Mouse (Mus musculus) lung, postnatal 0 days (tissue): ENCODE results near the gene Stk35. TPM values are rescaled to one million over a fixed set of nuclear protein-coding genes. Genes with fewer than 3 reads are reported as not detected.

ENCODE experiments used
- ATAC-seq: fragments of 200-750 bp; cut with Nextera tagmentation; 2 replicates; pipeline ENCODE4 v1.8.0; 2017; ENCODE audit warnings: moderate library complexity
- DNase-seq: peaks from one replicate; pipeline ENCODE4 v3.0.0-alpha.2; 2016; ENCODE audit warnings: low spot score
- H3K27ac ChIP-seq: fragments of 300-500 bp; sonication (generic); 2 replicates; pipeline ENCODE4 v1.5.1; 2014; ENCODE audit warnings: antibody characterized with exemption, mild to moderate bottlenecking, low read length, mixed read lengths
- H3K27me3 ChIP-seq: fragments of 300-500 bp; sonication (generic); replicated peaks from 2 replicates; pipeline ENCODE4 v1.6.1; 2014; ENCODE audit warnings: low read length, mixed read lengths; ENCODE audit not compliant: insufficient read depth
- H3K36me3 ChIP-seq: fragments of 300-500 bp; sonication (generic); 2 replicates; pipeline ENCODE4 v1.6.1; 2014; ENCODE audit warnings: low read length, mixed read lengths; ENCODE audit not compliant: insufficient read depth
- H3K4me1 ChIP-seq: fragments of 300-500 bp; sonication (generic); 2 replicates; pipeline ENCODE4 v1.6.1; 2014; ENCODE audit warnings: antibody characterized with exemption, low read depth, low read length, mixed read lengths; ENCODE audit not compliant: insufficient read depth
- H3K4me2 ChIP-seq: fragments of 300-500 bp; sonication (generic); replicated peaks from 2 replicates; pipeline ENCODE4 v1.6.1; 2014; ENCODE audit warnings: low read depth, mild to moderate bottlenecking, low read length, moderate library complexity, mixed read lengths
- H3K4me3 ChIP-seq: fragments of 300-500 bp; sonication (generic); 2 replicates; pipeline ENCODE4 v1.5.1; 2014; ENCODE audit warnings: low read depth, low read length
- H3K9ac ChIP-seq: fragments of 300-500 bp; sonication (generic); replicated peaks from 2 replicates; pipeline ENCODE4 v1.6.1; 2014; ENCODE audit warnings: low read depth, mild to moderate bottlenecking
- H3K9me3 ChIP-seq: fragments of 300-500 bp; sonication (generic); 2 replicates; pipeline ENCODE4 v1.6.1; 2016; ENCODE audit warnings: low read length, mixed read lengths
- CTCF ChIP-seq: IDR thresholded peaks from 2 replicates; pipeline ENCODE4 v1.5.1; 2016; ENCODE audit warnings: antibody characterized with exemption, mild to moderate bottlenecking
- EP300 ChIP-seq: IDR thresholded peaks from 2 replicates; pipeline ENCODE4 v1.6.1; 2016; ENCODE audit warnings: antibody characterized with exemption, mild to moderate bottlenecking, control low read depth
- WGBS: fragments of 180-500 bp; shearing (Covaris S2); extraction: QIAGEN DNeasy Blood & Tissue Kit; methylation state at CpG from one replicate; pipeline ENCODE4 v1.1.7; 2014; 5-methylcytosine and 5-hydroxymethylcytosine counted together
- polyA plus RNA-seq: library from polyadenylated mRNA; unstranded; fragments of >200 nt; fragmentation: Nextera tagmentation; extraction: Ambion mirVana; gene quantifications from 2 replicates; pipeline ENCODE4 v1.2.1, GENCODE M21; 2015

Gene Stk35
- polyA plus RNA-seq, 1 experiment from 2014 or later = 5.4 TPM

DNA sequence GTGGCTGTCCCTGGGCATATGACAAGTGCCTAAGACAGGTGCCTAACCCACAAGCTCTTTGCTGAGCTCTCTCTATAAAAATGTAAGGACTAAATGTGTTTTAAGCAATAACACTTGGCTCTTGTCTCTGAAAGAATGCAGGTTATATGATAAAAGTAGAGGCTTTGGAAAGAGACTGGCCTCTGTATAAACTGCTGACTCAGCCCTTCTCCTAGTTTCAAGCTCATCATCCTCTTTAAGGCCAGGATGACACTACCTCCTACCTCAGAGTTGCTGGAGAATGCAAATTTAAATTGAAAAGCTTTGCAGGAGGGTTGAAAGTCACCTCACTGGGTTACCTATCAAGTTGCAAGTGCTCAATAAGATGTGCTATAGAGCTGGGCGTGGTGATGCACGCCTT, 23.0 kb downstream of the Stk35 start:
- no peak for DNase-seq
- H3K4me1 ChIP-seq = peaks cover 6% of the 10 kb centered on the region; the same call in 1 of the 2 replicates
- no peak overlapping the region for H3K4me2 ChIP-seq
- no peak for TF ChIP-seq EP300
- TF ChIP-seq CTCF = no peak
- ATAC-seq = no peak
- H3K9me3 ChIP-seq = no peaks in the 10 kb centered on the region
- H3K36me3 ChIP-seq = no peaks in the 10 kb centered on the region; the same call in 1 of the 2 replicates
- no peak overlapping the region for H3K27ac ChIP-seq
- H3K4me3 ChIP-seq = no peak overlapping the region
- WGBS = 95% methylated on average over 2 of the region's 2 CpGs
- no peaks in the 10 kb centered on the region for H3K27me3 ChIP-seq
- H3K9ac ChIP-seq = no peak overlapping the region

DNA sequence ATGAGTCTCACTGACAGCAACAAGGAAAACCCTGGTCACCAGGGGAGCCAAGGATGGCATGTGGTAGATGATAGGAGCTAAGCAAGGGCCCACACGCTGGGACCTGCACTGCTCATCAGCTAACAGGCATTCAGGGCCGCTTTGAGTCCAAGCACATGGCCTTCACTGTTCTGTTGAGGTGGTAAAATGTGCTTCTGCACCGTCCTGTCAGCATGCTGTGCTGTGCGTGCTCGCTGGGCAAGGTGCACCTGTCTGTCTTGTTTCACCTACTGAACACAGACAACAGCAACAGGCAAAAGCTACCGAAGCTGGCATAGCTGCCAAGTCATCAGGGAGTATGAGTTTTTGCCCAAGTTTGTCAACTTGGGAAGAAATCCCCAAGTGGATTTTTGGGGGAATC, 23.9 kb downstream of the Stk35 start:
- H3K4me3 ChIP-seq = no peak overlapping the region
- ATAC-seq (no peak), DNase-seq (no peak)
- no peak overlapping the region for H3K4me2 ChIP-seq
- H3K27me3 ChIP-seq = no peaks in the 10 kb centered on the region
- no peaks in the 10 kb centered on the region for H3K9me3 ChIP-seq
- H3K4me1 ChIP-seq = peaks cover 6% of the 10 kb centered on the region; the same call in 1 of the 2 replicates
- no peak overlapping the region for H3K9ac ChIP-seq
- TF ChIP-seq EP300 (no peak), CTCF (no peak)
- H3K36me3 ChIP-seq = peaks cover 4% of the 10 kb centered on the region; the same call in 1 of the 2 replicates
- 92% methylated on average over 6 of the region's 6 CpGs for WGBS
- H3K27ac ChIP-seq = no peak overlapping the region

DNA sequence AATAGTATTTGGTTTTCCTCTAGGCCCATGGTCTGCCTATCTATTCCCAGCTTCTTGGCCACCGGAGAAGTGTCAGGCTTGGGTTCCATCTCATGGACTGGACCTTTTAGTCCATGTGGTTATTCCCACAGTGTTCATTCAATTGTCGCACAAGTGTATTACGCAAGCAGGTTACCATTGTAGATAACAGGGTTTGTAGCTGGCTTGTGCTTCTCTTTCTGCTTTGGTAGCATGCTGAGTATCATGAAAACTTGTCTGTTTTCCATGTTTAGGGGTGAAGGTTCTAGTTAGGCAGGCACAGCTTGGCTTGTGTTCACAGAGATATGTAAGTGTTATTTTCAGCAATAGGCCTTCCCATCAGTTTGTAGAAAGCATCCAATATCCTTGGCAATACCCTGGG, 25.8 kb downstream of the Stk35 start:
- no peak overlapping the region for H3K27ac ChIP-seq
- H3K4me1 ChIP-seq = no peaks in the 10 kb centered on the region
- 91% methylated on average over 3 of the region's 3 CpGs for WGBS
- H3K36me3 ChIP-seq = peaks cover 4% of the 10 kb centered on the region; the same call in 1 of the 2 replicates
- ATAC-seq (no peak), DNase-seq (no peak)
- no peak overlapping the region for H3K4me2 ChIP-seq
- no peak overlapping the region for H3K9ac ChIP-seq
- no peak for TF ChIP-seq CTCF
- TF ChIP-seq EP300 = no peak
- no peaks in the 10 kb centered on the region for H3K9me3 ChIP-seq
- H3K27me3 ChIP-seq = no peaks in the 10 kb centered on the region
- no peak overlapping the region for H3K4me3 ChIP-seq

DNA sequence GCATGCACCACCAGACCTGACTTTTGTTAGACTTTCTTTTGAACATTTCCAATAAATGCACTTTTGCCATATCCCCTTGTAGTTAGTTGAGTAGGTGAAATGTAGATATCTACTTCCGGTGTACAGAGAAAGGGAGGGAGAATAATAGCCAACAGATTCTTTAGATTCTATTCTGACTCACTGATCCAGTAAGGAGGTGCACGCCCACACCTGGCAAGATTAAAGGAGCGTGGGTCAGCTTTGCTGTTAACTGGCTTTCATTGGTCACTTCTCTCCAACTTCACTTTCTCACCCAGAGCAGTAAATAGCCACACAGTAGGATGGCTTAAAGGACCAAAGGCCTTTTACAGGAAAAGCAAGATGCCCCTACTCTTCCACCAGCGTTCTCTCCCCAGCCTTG, 32.7 kb downstream of the Stk35 start:
- Histone ChIP-seq H3K9ac (no peak overlapping the region), H3K4me3 (no peak overlapping the region), H3K4me1 (no peaks in the 10 kb centered on the region), H3K36me3 (0 out of 2 replicates have a peak, but pooled peaks cover 4% of the 10 kb centered on the region), H3K4me2 (no peak overlapping the region), H3K9me3 (no peaks in the 10 kb centered on the region), H3K27me3 (no peaks in the 10 kb centered on the region), H3K27ac (no peak overlapping the region)
- no peak for DNase-seq
- peak; percentile 47; the same call in 1 of the 2 replicates for ATAC-seq
- WGBS = 68% methylated on average over 4 of the region's 4 CpGs
- TF ChIP-seq CTCF = no peak
- TF ChIP-seq EP300 = no peak

DNA sequence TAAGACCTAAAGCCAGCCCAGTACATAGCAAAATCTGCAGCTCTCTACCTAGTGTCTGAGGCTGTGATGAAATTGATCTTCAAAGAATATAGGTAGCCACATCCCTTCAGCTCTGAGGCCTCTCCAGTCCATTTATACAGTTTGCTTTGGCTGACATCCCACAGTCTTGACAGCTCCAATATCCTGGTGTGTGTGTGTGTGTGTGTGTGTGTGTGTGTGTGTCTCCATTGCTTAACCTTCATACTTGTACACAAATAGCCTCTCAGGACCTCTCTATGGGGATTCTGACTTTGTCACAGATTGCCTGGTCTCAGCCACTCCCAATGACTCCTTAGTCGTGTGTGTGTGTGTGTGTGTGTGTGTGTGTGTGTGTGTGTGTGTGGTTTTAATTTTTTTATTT, 33.9 kb downstream of the Stk35 start:
- no peaks in the 10 kb centered on the region for H3K27me3 ChIP-seq
- no peaks in the 10 kb centered on the region for H3K36me3 ChIP-seq
- 45% methylated on average over 1 of the region's 1 CpGs for WGBS
- H3K27ac ChIP-seq = no peak overlapping the region
- no peaks in the 10 kb centered on the region for H3K9me3 ChIP-seq
- TF ChIP-seq CTCF (no peak), EP300 (no peak)
- peak; percentile 63 for ATAC-seq
- H3K4me2 ChIP-seq = no peak overlapping the region
- DNase-seq = peak; percentile 34
- H3K9ac ChIP-seq = no peak overlapping the region
- no peak overlapping the region for H3K4me3 ChIP-seq
- no peaks in the 10 kb centered on the region for H3K4me1 ChIP-seq

DNA sequence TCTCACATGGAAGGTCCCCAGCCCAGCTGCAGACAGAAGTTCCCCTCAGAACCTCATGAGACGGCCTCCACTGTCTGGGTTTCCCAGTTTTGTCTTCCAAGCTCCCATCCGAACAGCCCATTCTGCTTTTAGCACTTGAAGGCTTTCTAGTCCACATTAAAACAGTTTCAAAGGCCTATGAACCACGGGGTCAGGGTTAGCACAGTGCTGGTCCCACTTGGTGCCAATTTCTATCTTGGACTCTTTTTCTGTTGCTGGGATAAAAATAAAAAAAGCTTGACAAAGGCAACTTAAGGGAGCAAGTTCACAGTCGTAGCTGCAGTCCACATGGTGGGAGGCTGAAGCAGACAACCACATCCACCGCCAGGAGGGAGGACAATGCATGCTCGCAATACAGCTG, 34.6 kb downstream of the Stk35 start:
- no peaks in the 10 kb centered on the region for H3K4me1 ChIP-seq
- WGBS = 84% methylated on average over 6 of the region's 6 CpGs
- no peak overlapping the region for H3K4me2 ChIP-seq
- no peak for ATAC-seq
- no peaks in the 10 kb centered on the region for H3K36me3 ChIP-seq
- no peaks in the 10 kb centered on the region for H3K27me3 ChIP-seq
- H3K9me3 ChIP-seq = no peaks in the 10 kb centered on the region
- H3K9ac ChIP-seq = no peak overlapping the region
- no peak overlapping the region for H3K27ac ChIP-seq
- DNase-seq = no peak
- no peak for TF ChIP-seq CTCF
- TF ChIP-seq EP300 = no peak
- H3K4me3 ChIP-seq = no peak overlapping the region

DNA sequence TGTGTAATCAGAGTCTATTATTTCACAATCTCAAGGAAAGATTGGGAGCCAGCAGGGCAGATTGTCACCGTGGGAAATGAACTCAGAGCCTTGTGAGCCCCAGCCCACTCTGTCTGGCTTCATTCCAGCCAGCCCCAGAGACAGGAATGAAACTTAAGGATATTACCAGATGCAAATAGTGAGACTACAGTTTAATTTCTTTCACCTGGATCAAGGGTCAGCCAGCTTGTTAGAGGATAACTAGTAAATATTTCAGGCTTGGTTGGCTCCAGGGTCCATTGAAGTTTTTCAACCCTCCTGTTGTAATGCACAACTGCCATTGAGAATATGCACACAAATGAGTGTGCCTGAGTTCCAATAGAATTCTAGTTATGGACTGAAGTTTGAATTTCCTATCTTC, 36.6 kb downstream of the Stk35 start:
- no peak overlapping the region for H3K27ac ChIP-seq
- DNase-seq (no peak), ATAC-seq (no peak)
- no peaks in the 10 kb centered on the region for H3K9me3 ChIP-seq
- H3K36me3 ChIP-seq = no peaks in the 10 kb centered on the region
- 4% methylated on average over 1 of the region's 1 CpGs for WGBS
- no peaks in the 10 kb centered on the region for H3K4me1 ChIP-seq
- no peak for TF ChIP-seq EP300
- no peak for TF ChIP-seq CTCF
- H3K4me2 ChIP-seq = no peak overlapping the region
- no peak overlapping the region for H3K9ac ChIP-seq
- no peaks in the 10 kb centered on the region for H3K27me3 ChIP-seq
- no peak overlapping the region for H3K4me3 ChIP-seq
